Mouse (Mus musculus) testis, adult 2 months (tissue): ENCODE data around the gene Olfr1506.
"Not testable (repeated sequence)": the region's sequence is repeated elsewhere in the genome, so short reads cannot be mapped to it uniquely, and the experiment has no call there.

Source experiments
- CTCF ChIP-seq: fragments of 200-500 bp; IDR thresholded peaks from 2 replicates; pipeline ENCODE4 v1.5.1; 2012; ENCODE audit warnings: low read depth, mild to moderate bottlenecking, inconsistent platforms, low read length, moderate library complexity; ENCODE audit not compliant: control insufficient read depth, insufficient read depth, insufficient replicate concordance
- POLR2A ChIP-seq: fragments of 200-500 bp; IDR thresholded peaks from 2 replicates; pipeline ENCODE4 v1.6.1; 2012; ENCODE audit warnings: low read depth, mild to moderate bottlenecking, inconsistent platforms, low read length, moderate library complexity; ENCODE audit not compliant: control insufficient read depth

GRCm38 (mm10) chr2:90187082-90187481 is 37.2 kb downstream of the Olfr1506 start:
- TF ChIP-seq CTCF, POLR2A: not testable (repeated sequence)
